Mouse (Mus musculus) C2C12 (cell line): Measurements from ENCODE around the gene Igfbp1.

Experiments
- CEBPB ChIP-seq: IDR thresholded peaks from one replicate; pipeline ENCODE4 v1.6.1; 2011; ENCODE audit warnings: low read depth, mild to moderate bottlenecking, control low read depth, moderate library complexity
- CTCF ChIP-seq: IDR thresholded peaks from one replicate; pipeline ENCODE4 v1.5.1; 2011; ENCODE audit not compliant: control insufficient read depth, insufficient read depth, insufficient read length
- MYOG ChIP-seq: IDR thresholded peaks from one replicate; pipeline ENCODE4 v1.6.1; 2011; ENCODE audit not compliant: control insufficient read depth, insufficient read length; ENCODE audit errors: extremely low read depth
- USF1 ChIP-seq: IDR thresholded peaks from one replicate; pipeline ENCODE4 v1.6.1; 2011; ENCODE audit warnings: low read depth, mild to moderate bottlenecking, control low read depth, moderate library complexity

- no peak for TF ChIP-seq USF1
- no peak for TF ChIP-seq CTCF
- TF ChIP-seq MYOG, result no peak
- TF ChIP-seq CEBPB, result no peak
These were observed 39.2 kb downstream of the Igfbp1 start for GRCm38 (mm10) chr11:7236751-7237150.
